Mouse (Mus musculus) lung, adult 2 months (tissue): ENCODE measurements around the gene Myl9.

Experiments used
- CTCF ChIP-seq: fragments of 200-500 bp; IDR thresholded peaks from 2 replicates; pipeline ENCODE4 v1.5.1; 2011; ENCODE audit warnings: mild to moderate bottlenecking, low read length, control low read depth; ENCODE audit not compliant: insufficient read depth
- POLR2A ChIP-seq: fragments of 200-500 bp; IDR thresholded peaks from 2 replicates; pipeline ENCODE4 v1.6.1; 2011; ENCODE audit warnings: low read depth, mild to moderate bottlenecking, control low read depth, low read length, borderline replicate concordance; ENCODE audit errors: extremely low read depth

GRCm38 (mm10) chr2:156814344-156814801, 39.2 kb downstream of the Myl9 start:
- TF ChIP-seq CTCF (no peak), POLR2A (no peak)
